Mouse (Mus musculus) testis, adult 10 weeks (tissue): ENCODE measurements around the gene Mep1a. TPM values are rescaled to one million over a fixed set of nuclear protein-coding genes. Genes with fewer than 3 reads are reported as not detected.

Source experiments
- polyA plus RNA-seq: library from polyadenylated mRNA; stranded (reverse); fragments of 350-450 nt; fragmentation: Illumina TruSeq; extraction: RNeasy Lipid Tissue Mini Kit (QIAGEN cat#74804); gene quantifications from one replicate; pipeline ENCODE4 v1.2.3, GENCODE M21; 2014; ENCODE audit warnings: low read depth, low replicate concordance

Mep1a gene
- 0.08 TPM for polyA plus RNA-seq

DNA sequence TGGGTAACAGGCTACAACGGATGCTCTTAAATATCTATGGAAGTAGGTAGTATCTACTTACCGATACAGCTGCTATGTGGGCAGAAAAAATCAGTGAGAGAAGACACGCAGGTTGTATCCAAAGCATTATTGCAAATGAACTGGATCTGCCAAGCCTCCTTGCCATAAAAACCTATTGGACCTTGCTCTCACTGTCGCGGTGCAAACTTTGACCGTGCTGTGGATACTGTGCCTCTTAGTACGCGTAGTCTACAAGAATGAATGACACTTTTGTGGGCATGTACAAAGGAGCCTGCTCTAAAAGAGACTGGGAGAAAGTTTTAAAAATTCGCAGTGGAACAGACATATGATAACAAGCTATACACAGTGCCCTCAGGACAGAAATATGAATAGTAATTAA lies at the start of gene Mep1a:
Gene Mep1a (minus strand): TSS at position 221 of the 400 bp plus-strand sequence.

DNA sequence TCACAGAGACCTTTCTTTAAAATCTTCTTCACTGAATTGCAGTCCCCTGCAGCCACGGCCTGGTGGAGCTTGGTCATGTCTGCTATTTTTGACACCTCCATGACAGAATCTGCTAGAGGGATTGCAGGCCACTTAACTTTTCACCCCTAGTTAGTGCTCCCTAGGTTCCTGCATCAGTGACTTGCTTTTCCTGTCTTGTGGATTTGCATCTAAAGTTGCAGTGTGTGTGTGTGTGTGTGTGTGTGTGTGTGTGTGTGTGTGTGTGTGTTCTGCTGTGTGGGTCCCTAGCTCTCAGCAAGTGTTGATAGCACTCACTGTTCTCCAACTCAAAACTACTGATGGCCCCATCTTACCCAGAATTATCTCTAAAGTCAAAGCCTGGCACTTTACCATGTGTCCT lies 40.9 kb upstream of the Mep1a start, which contains the start of gene Ankrd66:
Gene Ankrd66 (minus strand): TSS at position 101 of the 400 bp plus-strand sequence.

Other genes starting within 250 kb of the Mep1a start
- 0.13 TPM for gene Adgrf1, start 232.5 kb downstream of the Mep1a start, polyA plus RNA-seq
- gene Adgrf5, start 142.4 kb downstream of the Mep1a start, polyA plus RNA-seq: 1.8 TPM
- not detected for gene Ankrd66, start 40.8 kb upstream of the Mep1a start, polyA plus RNA-seq
- gene Pla2g7, start 65.3 kb upstream of the Mep1a start, polyA plus RNA-seq: 73.2 TPM
- gene Tdrd6, start 127.5 kb upstream of the Mep1a start, polyA plus RNA-seq: 271 TPM
- 5.0 TPM for gene Slc25a27, start 164.4 kb upstream of the Mep1a start, polyA plus RNA-seq
- 9.1 TPM for gene Cyp39a1, start 164.6 kb upstream of the Mep1a start, polyA plus RNA-seq